Comparison of ENCODE assay signal across 8 mouse cellular contexts in the genomic region with DNA sequence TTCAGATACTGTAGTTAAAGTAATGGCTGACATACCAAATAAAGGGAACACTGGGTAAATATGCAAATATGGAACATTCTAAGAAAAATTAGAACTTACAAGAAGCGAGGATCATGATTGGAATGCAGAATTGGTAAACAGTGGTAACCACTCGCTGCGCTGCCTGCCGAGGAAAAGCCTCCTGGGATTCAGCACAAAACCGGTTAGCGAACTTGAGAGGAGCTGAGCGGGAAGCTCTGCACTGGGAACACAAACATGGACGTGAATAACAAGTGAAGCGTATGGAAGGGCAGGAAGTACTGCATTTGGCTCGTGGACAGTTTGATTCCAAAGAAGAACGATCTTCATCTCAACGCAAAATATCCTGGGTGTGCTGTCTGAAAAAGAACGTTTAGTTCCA.
A peak's percentile ranks its signal among the peaks of the same experiment; 100 is the strongest.
DNase-seq lines count a peak whose midpoint lies in the region; ATAC-seq and TF ChIP-seq lines count a peak whose summit lies in the region.

No protein-coding gene starts in this region.

- no peak for TF ChIP-seq POLR2A in heart, adult 2 months (IDR thresholded peaks at IDR 0.05; ENCODE audit: insufficient read depth, low read depth, low read length)

- H3K9me3 ChIP-seq in heart, embryonic 14.5 days (ENCODE audit: control insufficient read depth, low read length): no peaks in the 10 kb centered on the region
- H3K9me3 ChIP-seq in midbrain, embryonic 13.5 days: no peaks in the 10 kb centered on the region
- H3K9me3 ChIP-seq in midbrain, embryonic 10.5 days (replicated peaks): no peaks in the 10 kb centered on the region
- H3K9me3 ChIP-seq in forebrain, postnatal 0 days (ENCODE audit: low read length): no peaks in the 10 kb centered on the region
- H3K9me3 ChIP-seq in stomach, postnatal 0 days (ENCODE audit: control insufficient read depth, low read length): no peaks in the 10 kb centered on the region

- intact Hi-C loops in heart, adult 2 months (cut with DNase I): no loop called here

- DNase-seq in heart, adult 2 months: no peak
- no peak for DNase-seq in midbrain, embryonic 10.5 days (ENCODE audit: low spot score)
- no peak for DNase-seq in forebrain, postnatal 0 days
- no peak for DNase-seq in stomach, postnatal 0 days (ENCODE audit: low spot score)
- DNase-seq in layer of hippocampus, postnatal 36 days: no peak
- DNase-seq in gastrocnemius, postnatal 25 days: no peak

- H3K4me2 ChIP-seq in heart, embryonic 14.5 days (ENCODE audit: low read length): peak overlapping the region; percentile 21; the same call in 1 of the 2 replicates
- H3K4me2 ChIP-seq in midbrain, embryonic 13.5 days (replicated peaks): peak overlapping the region; percentile 17
- H3K4me2 ChIP-seq in forebrain, postnatal 0 days (ENCODE audit: low read depth): peak overlapping the region; percentile 22
- peak overlapping the region; percentile 37 for H3K4me2 ChIP-seq in stomach, postnatal 0 days (replicated peaks; ENCODE audit: low read depth)

- no peak overlapping the region for H3K9ac ChIP-seq in heart, embryonic 14.5 days (ENCODE audit: low read length)
- no peak overlapping the region for H3K9ac ChIP-seq in heart, adult 2 months (ENCODE audit: low read depth, low read length)
- no peak overlapping the region for H3K9ac ChIP-seq in midbrain, embryonic 13.5 days (replicated peaks)
- no peak overlapping the region for H3K9ac ChIP-seq in forebrain, postnatal 0 days
- no peak overlapping the region for H3K9ac ChIP-seq in stomach, postnatal 0 days (ENCODE audit: low read length)

- H3K4me3 ChIP-seq in heart, embryonic 14.5 days (ENCODE audit: control insufficient read depth in 1 of 2, insufficient read depth in 1 of 2, low read depth in 1 of 2, low read length in 2 of 2): no peak overlapping the region
- H3K4me3 ChIP-seq in heart, adult 2 months: no peak overlapping the region
- H3K4me3 ChIP-seq in midbrain, embryonic 13.5 days (replicated peaks): no peak overlapping the region
- no peak overlapping the region for H3K4me3 ChIP-seq in midbrain, embryonic 10.5 days
- H3K4me3 ChIP-seq in forebrain, postnatal 0 days (ENCODE audit: low read depth, low read length): no peak overlapping the region
- peak overlapping the region; percentile 6; the same call in 1 of the 2 replicates for H3K4me3 ChIP-seq in stomach, postnatal 0 days (ENCODE audit: low read depth, low read length)

- no peaks in the 10 kb centered on the region for H3K27me3 ChIP-seq in heart, embryonic 14.5 days (ENCODE audit: control insufficient read depth, insufficient read depth, low read length)
- no peaks in the 10 kb centered on the region for H3K27me3 ChIP-seq in heart, adult 2 months (ENCODE audit: control insufficient read depth, insufficient read depth, low read length)
- H3K27me3 ChIP-seq in midbrain, embryonic 13.5 days: peaks cover 3% of the 10 kb centered on the region; the same call in 1 of the 2 replicates
- peaks cover 7% of the 10 kb centered on the region; the same call in 1 of the 2 replicates for H3K27me3 ChIP-seq in midbrain, embryonic 10.5 days (ENCODE audit: low read depth, poor library complexity, severe bottlenecking)
- H3K27me3 ChIP-seq in forebrain, postnatal 0 days (ENCODE audit: insufficient read depth, low read length): no peaks in the 10 kb centered on the region; the same call in 1 of the 2 replicates
- H3K27me3 ChIP-seq in stomach, postnatal 0 days (ENCODE audit: control insufficient read depth, insufficient read depth, low read length): no peaks in the 10 kb centered on the region

- WGBS in heart, embryonic 14.5 days: 44% methylated on average over 13 of the region's 13 CpGs
- WGBS in heart, adult 2 months: 36% methylated on average over 13 of the region's 13 CpGs
- WGBS in midbrain, embryonic 13.5 days: 37% methylated on average over 13 of the region's 13 CpGs
- 45% methylated on average over 13 of the region's 13 CpGs for WGBS in midbrain, embryonic 10.5 days
- 34% methylated on average over 13 of the region's 13 CpGs for WGBS in forebrain, postnatal 0 days
- WGBS in stomach, postnatal 0 days: 19% methylated on average over 13 of the region's 13 CpGs

- H3K4me1 ChIP-seq in heart, embryonic 14.5 days (ENCODE audit: control insufficient read depth in 2 of 2, insufficient read depth in 2 of 2, low read length in 2 of 2): no peaks in the 10 kb centered on the region
- H3K4me1 ChIP-seq in heart, adult 2 months (ENCODE audit: control insufficient read depth, insufficient read depth, low read length): no peaks in the 10 kb centered on the region
- H3K4me1 ChIP-seq in midbrain, embryonic 13.5 days (replicated peaks): peaks cover 29% of the 10 kb centered on the region
- H3K4me1 ChIP-seq in midbrain, embryonic 10.5 days: peaks cover 17% of the 10 kb centered on the region
- no peaks in the 10 kb centered on the region for H3K4me1 ChIP-seq in forebrain, postnatal 0 days (ENCODE audit: insufficient read depth)
- H3K4me1 ChIP-seq in stomach, postnatal 0 days (replicated peaks; ENCODE audit: control insufficient read depth, insufficient read depth): no peaks in the 10 kb centered on the region

- ATAC-seq in heart, embryonic 14.5 days (ENCODE audit: insufficient number of reproducible peaks, insufficient read depth, low FRiP score, low read depth): no peak
- ATAC-seq in midbrain, embryonic 13.5 days: no peak
- ATAC-seq in forebrain, postnatal 0 days: no peak; the same call in 1 of the 2 replicates
- no peak for ATAC-seq in stomach, postnatal 0 days (ENCODE audit: low FRiP score, low TSS enrichment)

- no peak for TF ChIP-seq CTCF in heart, adult 2 months (IDR thresholded peaks at IDR 0.05)
- TF ChIP-seq CTCF in forebrain, postnatal 0 days (IDR thresholded peaks at IDR 0.05; ENCODE audit: low read depth): no peak
- no peak for TF ChIP-seq CTCF in stomach, postnatal 0 days (IDR thresholded peaks at IDR 0.05; ENCODE audit: low read depth)

- no peak for TF ChIP-seq EP300 in heart, adult 2 months (IDR thresholded peaks at IDR 0.05; ENCODE audit: insufficient read depth, low read depth, low read length)
- no peak for TF ChIP-seq EP300 in stomach, postnatal 0 days (optimal IDR thresholded peaks at IDR 0.05)

- H3K27ac ChIP-seq in heart, embryonic 14.5 days (replicated peaks in 1 of 2; ENCODE audit: control insufficient read depth in 1 of 2, insufficient read depth in 1 of 2, low read depth in 2 of 2, low read length in 2 of 2): no peak overlapping the region
- H3K27ac ChIP-seq in heart, adult 2 months: no peak overlapping the region
- no peak overlapping the region for H3K27ac ChIP-seq in midbrain, embryonic 13.5 days
- H3K27ac ChIP-seq in midbrain, embryonic 10.5 days (replicated peaks): no peak overlapping the region; the same call in 1 of the 2 replicates
- H3K27ac ChIP-seq in forebrain, postnatal 0 days (ENCODE audit: low read depth, low read length): no peak overlapping the region
- no peak overlapping the region for H3K27ac ChIP-seq in stomach, postnatal 0 days (replicated peaks)

- H3K79me2 ChIP-seq in heart, adult 2 months (replicated peaks; ENCODE audit: control insufficient read depth, insufficient read depth, low read length): no peaks in the 10 kb centered on the region

- no peaks in the 10 kb centered on the region for H3K36me3 ChIP-seq in heart, embryonic 14.5 days (ENCODE audit: control insufficient read depth, insufficient read depth, low read length)
- H3K36me3 ChIP-seq in heart, adult 2 months (ENCODE audit: control insufficient read depth, insufficient read depth, low read length): no peaks in the 10 kb centered on the region
- no peaks in the 10 kb centered on the region for H3K36me3 ChIP-seq in midbrain, embryonic 13.5 days
- no peaks in the 10 kb centered on the region for H3K36me3 ChIP-seq in midbrain, embryonic 10.5 days
- H3K36me3 ChIP-seq in forebrain, postnatal 0 days (ENCODE audit: insufficient read depth): no peaks in the 10 kb centered on the region
- H3K36me3 ChIP-seq in stomach, postnatal 0 days (ENCODE audit: control insufficient read depth, insufficient read depth, low read length): no peaks in the 10 kb centered on the region
